Mouse (Mus musculus): Measurements from ENCODE around the gene Fam222a. TPM values are rescaled to one million over a fixed set of nuclear protein-coding genes. Genes with fewer than 3 reads are reported as not detected.

Fam222a gene
- total and polyA plus RNA-seq, 2 experiments from 2014 or later = 2.8 to 11.7 TPM

- Histone ChIP-seq H3K9ac (replicated peaks; ENCODE audit: low read length) (no peak overlapping the region), H3K4me2 (ENCODE audit: low read depth, low read length) (no peak overlapping the region), H3K9me3 (ENCODE audit: low read length) (no peaks in the 10 kb centered on the region), H3K4me3 (ENCODE audit: low read length) (no peak overlapping the region), H3K27ac (no peak overlapping the region), H3K4me1 (ENCODE audit: insufficient read depth, low read length) (peaks cover 39% of the 10 kb centered on the region), H3K27me3 (ENCODE audit: insufficient read depth, low read length) (no peaks in the 10 kb centered on the region), H3K36me3 (ENCODE audit: insufficient read depth, low read length) (no peaks in the 10 kb centered on the region; the same call in 1 of the 2 replicates)
- no peak for ATAC-seq
- no peak for DNase-seq (ENCODE audit: low spot score)
- 49% methylated on average over 12 of the region's 12 CpGs for WGBS
- TF ChIP-seq CTCF (IDR thresholded peaks at IDR 0.05; ENCODE audit: low read depth) = no peak
Observed at GRCm38 (mm10) chr5:114593161-114593821, 25.5 kb downstream of the Fam222a start.

- DNase-seq (ENCODE audit: low spot score) (no peak), ATAC-seq (no peak)
- peaks cover 39% of the 10 kb centered on the region for H3K4me1 ChIP-seq (ENCODE audit: insufficient read depth, low read length)
- H3K36me3 ChIP-seq (ENCODE audit: insufficient read depth, low read length) = no peaks in the 10 kb centered on the region; the same call in 1 of the 2 replicates
- H3K9ac ChIP-seq (replicated peaks; ENCODE audit: low read length) = no peak overlapping the region
- no peak overlapping the region for H3K4me3 ChIP-seq (ENCODE audit: low read length)
- H3K27me3 ChIP-seq (ENCODE audit: insufficient read depth, low read length) = no peaks in the 10 kb centered on the region
- H3K4me2 ChIP-seq (ENCODE audit: low read depth, low read length) = no peak overlapping the region
- 80% methylated on average over 5 of the region's 5 CpGs for WGBS
- no peaks in the 10 kb centered on the region for H3K9me3 ChIP-seq (ENCODE audit: low read length)
- no peak overlapping the region; the same call in 1 of the 2 replicates for H3K27ac ChIP-seq
- no peak for TF ChIP-seq CTCF (IDR thresholded peaks at IDR 0.05; ENCODE audit: low read depth)
Observed at GRCm38 (mm10) chr5:114593949-114594348, 26.1 kb downstream of the Fam222a start.

DNA sequence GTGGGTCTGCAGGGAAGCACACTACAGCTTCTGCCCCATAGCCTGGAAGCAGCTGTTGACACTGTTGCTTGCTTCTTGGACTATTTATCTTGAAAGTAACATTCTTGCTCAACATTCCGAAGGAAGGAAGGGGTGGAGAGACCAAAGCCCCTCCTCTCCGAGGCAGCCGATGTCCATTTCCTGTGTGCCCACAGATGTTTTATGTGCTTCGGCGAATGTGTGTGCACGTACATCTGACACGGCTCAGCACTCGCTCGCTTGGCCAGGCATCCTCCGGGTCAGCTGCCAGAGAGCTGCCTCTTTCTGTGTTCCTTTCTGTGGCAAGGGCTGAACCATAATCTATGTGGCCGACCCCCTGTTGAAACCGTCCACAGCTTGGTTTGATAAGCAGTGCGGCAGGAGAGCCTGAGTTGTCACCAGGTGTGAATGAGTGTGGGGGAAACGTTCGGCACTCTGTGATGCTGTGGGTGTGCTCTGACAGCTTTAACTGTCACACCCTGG is 27.0 kb downstream of the Fam222a start:
- 82% methylated on average over 15 of the region's 15 CpGs for WGBS
- H3K4me2 ChIP-seq (ENCODE audit: low read depth, low read length) = no peak overlapping the region
- H3K4me1 ChIP-seq (ENCODE audit: insufficient read depth, low read length) = peaks cover 34% of the 10 kb centered on the region
- ATAC-seq (no peak), DNase-seq (ENCODE audit: low spot score) (no peak)
- H3K27ac ChIP-seq = peak overlapping the region; percentile 2; the same call in 1 of the 2 replicates
- no peak overlapping the region for H3K4me3 ChIP-seq (ENCODE audit: low read length)
- no peaks in the 10 kb centered on the region for H3K27me3 ChIP-seq (ENCODE audit: insufficient read depth, low read length)
- H3K9me3 ChIP-seq (ENCODE audit: low read length) = no peaks in the 10 kb centered on the region
- H3K36me3 ChIP-seq (ENCODE audit: insufficient read depth, low read length) = no peaks in the 10 kb centered on the region; the same call in 1 of the 2 replicates
- no peak for TF ChIP-seq CTCF (IDR thresholded peaks at IDR 0.05; ENCODE audit: low read depth)
- no peak overlapping the region for H3K9ac ChIP-seq (replicated peaks; ENCODE audit: low read length)

DNA sequence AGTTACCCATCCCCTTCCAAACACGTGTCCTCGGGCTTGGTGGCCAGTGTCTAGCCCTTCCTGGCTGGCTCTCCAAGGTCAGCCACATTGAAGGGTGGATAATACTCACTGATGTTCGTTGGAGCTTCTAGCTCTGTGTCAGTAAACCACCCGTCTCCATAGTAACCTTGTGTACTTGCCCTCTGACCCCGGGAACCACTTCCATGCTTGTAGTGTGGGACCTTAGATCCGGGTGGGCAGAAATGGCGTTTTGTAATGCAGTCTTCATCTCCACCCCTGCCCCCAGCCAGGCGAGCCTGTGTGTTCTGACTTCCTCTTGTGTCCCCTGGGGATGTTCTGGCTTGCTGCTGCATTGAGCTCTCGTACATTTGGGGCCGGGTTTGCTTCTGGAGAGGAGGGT is 28.8 kb downstream of the Fam222a start:
- Histone ChIP-seq H3K4me1 (ENCODE audit: insufficient read depth, low read length) (peaks cover 18% of the 10 kb centered on the region), H3K36me3 (ENCODE audit: insufficient read depth, low read length) (no peaks in the 10 kb centered on the region; the same call in 1 of the 2 replicates), H3K4me2 (ENCODE audit: low read depth, low read length) (no peak overlapping the region), H3K9ac (replicated peaks; ENCODE audit: low read length) (no peak overlapping the region), H3K27me3 (ENCODE audit: insufficient read depth, low read length) (no peaks in the 10 kb centered on the region), H3K4me3 (ENCODE audit: low read length) (no peak overlapping the region), H3K9me3 (ENCODE audit: low read length) (no peaks in the 10 kb centered on the region), H3K27ac (no peak overlapping the region)
- no peak for TF ChIP-seq CTCF (IDR thresholded peaks at IDR 0.05; ENCODE audit: low read depth)
- peak; percentile 33; the same call in 1 of the 2 replicates for ATAC-seq
- peak; percentile 41 for DNase-seq (ENCODE audit: low spot score)
- 27% methylated on average over 10 of the region's 10 CpGs for WGBS

DNA sequence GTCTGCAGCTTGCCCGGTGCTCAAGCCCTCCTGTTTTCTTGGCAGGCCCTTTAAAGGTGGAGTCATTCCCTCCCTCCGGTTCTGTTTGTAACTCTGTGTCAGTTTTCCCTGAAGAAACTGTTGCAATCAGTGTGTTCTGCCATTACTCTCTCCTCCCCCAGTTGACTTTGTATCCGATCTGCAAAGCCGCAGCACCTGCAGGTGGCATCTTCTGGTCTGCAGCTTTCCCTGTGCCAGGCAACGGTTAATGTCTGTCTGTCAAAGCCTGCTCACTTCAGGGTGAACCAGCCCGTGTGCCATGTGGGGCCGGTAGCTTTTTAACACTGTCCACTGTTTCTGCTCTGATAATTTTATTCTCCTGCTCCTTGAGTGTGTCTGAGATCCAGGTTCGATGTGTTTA is 29.4 kb downstream of the Fam222a start:
- 0 out of 2 replicates have a peak, but pooled peaks have one; percentile 3 for TF ChIP-seq CTCF (IDR thresholded peaks at IDR 0.05; ENCODE audit: low read depth)
- Histone ChIP-seq H3K4me1 (ENCODE audit: insufficient read depth, low read length) (peaks cover 12% of the 10 kb centered on the region), H3K27ac (no peak overlapping the region), H3K36me3 (ENCODE audit: insufficient read depth, low read length) (no peaks in the 10 kb centered on the region; the same call in 1 of the 2 replicates), H3K4me2 (ENCODE audit: low read depth, low read length) (no peak overlapping the region), H3K27me3 (ENCODE audit: insufficient read depth, low read length) (no peaks in the 10 kb centered on the region), H3K9me3 (ENCODE audit: low read length) (no peaks in the 10 kb centered on the region), H3K4me3 (ENCODE audit: low read length) (no peak overlapping the region), H3K9ac (replicated peaks; ENCODE audit: low read length) (no peak overlapping the region)
- ATAC-seq (no peak), DNase-seq (ENCODE audit: low spot score) (no peak)
- WGBS = 23% methylated on average over 8 of the region's 8 CpGs

GRCm38 (mm10) chr5:114597652-114598051 is 29.8 kb downstream of the Fam222a start:
- H3K36me3 ChIP-seq (ENCODE audit: insufficient read depth, low read length) = no peaks in the 10 kb centered on the region; the same call in 1 of the 2 replicates

GRCm38 (mm10) chr5:114602012-114602411 is 34.2 kb downstream of the Fam222a start:
- Histone ChIP-seq H3K27ac (no peak overlapping the region), H3K9me3 (ENCODE audit: low read length) (no peaks in the 10 kb centered on the region), H3K4me1 (ENCODE audit: insufficient read depth, low read length) (peaks cover 12% of the 10 kb centered on the region), H3K36me3 (ENCODE audit: insufficient read depth, low read length) (no peaks in the 10 kb centered on the region), H3K27me3 (ENCODE audit: insufficient read depth, low read length) (no peaks in the 10 kb centered on the region), H3K4me2 (ENCODE audit: low read depth, low read length) (no peak overlapping the region), H3K4me3 (ENCODE audit: low read length) (no peak overlapping the region), H3K9ac (replicated peaks; ENCODE audit: low read length) (no peak overlapping the region)
- no peak for TF ChIP-seq CTCF (IDR thresholded peaks at IDR 0.05; ENCODE audit: low read depth)
- DNase-seq (ENCODE audit: low spot score) = no peak
- 80% methylated on average over 8 of the region's 8 CpGs for WGBS
- ATAC-seq = no peak

More at GRCm38 (mm10) chr5:114597652-114598051, 29.8 kb downstream of the Fam222a start:
- DNase-seq (ENCODE audit: low spot score) (no peak), ATAC-seq (no peak)
- Histone ChIP-seq H3K4me2 (ENCODE audit: low read depth, low read length) (no peak overlapping the region), H3K27ac (no peak overlapping the region), H3K4me3 (ENCODE audit: low read length) (no peak overlapping the region), H3K9me3 (ENCODE audit: low read length) (no peaks in the 10 kb centered on the region), H3K4me1 (ENCODE audit: insufficient read depth, low read length) (peaks cover 10% of the 10 kb centered on the region), H3K27me3 (ENCODE audit: insufficient read depth, low read length) (no peaks in the 10 kb centered on the region), H3K9ac (replicated peaks; ENCODE audit: low read length) (no peak overlapping the region)
- 27% methylated on average over 6 of the region's 6 CpGs for WGBS
- TF ChIP-seq CTCF (IDR thresholded peaks at IDR 0.05; ENCODE audit: low read depth) = no peak

Data from hindbrain, postnatal 0 days (tissue).